Comparison of ENCODE assay signal across 8 mouse cellular contexts in genomic region chr14:118157146-118157545, GRCm38 (mm10). TPM values are rescaled to one million over a fixed set of nuclear protein-coding genes. Genes with fewer than 3 reads are reported as not detected.
DNase-seq lines count a peak whose midpoint lies in the region; ATAC-seq and TF ChIP-seq lines count a peak whose summit lies in the region.

No protein-coding gene starts in this region.

- H3K4me1 ChIP-seq in midbrain, embryonic 10.5 days = no peaks in the 10 kb centered on the region
- no peaks in the 10 kb centered on the region for H3K4me1 ChIP-seq in midbrain, embryonic 16.5 days (ENCODE audit: control insufficient read depth, insufficient read depth, low read length)
- no peaks in the 10 kb centered on the region for H3K4me1 ChIP-seq in liver, postnatal 0 days (ENCODE audit: insufficient read depth)

- no peak for ATAC-seq in midbrain, embryonic 16.5 days
- ATAC-seq in liver, postnatal 0 days = no peak

- no peak overlapping the region for H3K27ac ChIP-seq in midbrain, embryonic 10.5 days (replicated peaks)
- no peak overlapping the region for H3K27ac ChIP-seq in midbrain, embryonic 16.5 days (ENCODE audit: low read length)
- no peak overlapping the region for H3K27ac ChIP-seq in liver, postnatal 0 days (ENCODE audit: low read depth)

- H3K4me2 ChIP-seq in midbrain, embryonic 16.5 days (ENCODE audit: low read length) = no peak overlapping the region
- no peak overlapping the region for H3K4me2 ChIP-seq in liver, postnatal 0 days (ENCODE audit: low read depth, low read length)

- H3K9ac ChIP-seq in midbrain, embryonic 16.5 days (ENCODE audit: low read depth, low read length) = no peak overlapping the region
- H3K9ac ChIP-seq in liver, postnatal 0 days (replicated peaks) = no peak overlapping the region

- 26% methylated on average over 5 of the region's 5 CpGs for WGBS in midbrain, embryonic 10.5 days
- 16% methylated on average over 5 of the region's 5 CpGs for WGBS in midbrain, embryonic 16.5 days
- WGBS in liver, postnatal 0 days (ENCODE audit: insufficient replicate concordance) = 31% methylated on average over 5 of the region's 5 CpGs

- TF ChIP-seq CTCF in liver, postnatal 0 days (IDR thresholded peaks at IDR 0.05; ENCODE audit: low read depth) = peak; percentile 90

- intact Hi-C loops in gastrocnemius, postnatal 36 days (cut with DNase I) = loop anchor here (5.0 kb wide), 1 partner anchor 435 kb away; no protein-coding TSS in a partner anchor

- H3K36me3 ChIP-seq in midbrain, embryonic 10.5 days = peaks cover 79% of the 10 kb centered on the region
- peaks cover 20% of the 10 kb centered on the region for H3K36me3 ChIP-seq in midbrain, embryonic 16.5 days (ENCODE audit: control insufficient read depth, insufficient read depth, low read length)
- H3K36me3 ChIP-seq in liver, postnatal 0 days (replicated peaks; ENCODE audit: insufficient read depth, low read length) = peaks cover 34% of the 10 kb centered on the region

- H3K9me3 ChIP-seq in midbrain, embryonic 10.5 days (replicated peaks) = no peaks in the 10 kb centered on the region
- H3K9me3 ChIP-seq in midbrain, embryonic 16.5 days (replicated peaks; ENCODE audit: control insufficient read depth, low read length, poor library complexity, severe bottlenecking) = no peaks in the 10 kb centered on the region
- no peaks in the 10 kb centered on the region for H3K9me3 ChIP-seq in liver, postnatal 0 days (ENCODE audit: low read length)

- H3K4me3 ChIP-seq in midbrain, embryonic 10.5 days = no peak overlapping the region
- H3K4me3 ChIP-seq in midbrain, embryonic 16.5 days (ENCODE audit: low read depth, low read length) = no peak overlapping the region
- no peak overlapping the region for H3K4me3 ChIP-seq in liver, postnatal 0 days (ENCODE audit: low read depth, low read length)

- TF ChIP-seq EP300 in liver, postnatal 0 days (IDR thresholded peaks at IDR 0.05; ENCODE audit: low read depth) = no peak

- DNase-seq in adrenal gland, adult 18-20 months (ENCODE audit: low spot score in 2 of 2) = peak; percentile 42 to 54
- DNase-seq in adrenal gland, postnatal 4 days (ENCODE audit: low spot score in 2 of 2) = no peak
- peak; percentile 65 for DNase-seq in midbrain, embryonic 10.5 days (ENCODE audit: low spot score)
- peak; percentile 21 for DNase-seq in c-Kit-negative CD71-positive TER-119-positive erythroid progenitor cells, embryonic 14.5 days (ENCODE audit: low read depth, low spot score)
- DNase-seq in gastrocnemius, postnatal 36 days = peak; percentile 35 to 47
- DNase-seq in liver, postnatal 0 days = peak; percentile 62
- DNase-seq in right cerebral cortex, postnatal 14 days = peak; percentile 51

- no peaks in the 10 kb centered on the region for H3K27me3 ChIP-seq in midbrain, embryonic 10.5 days (ENCODE audit: low read depth, poor library complexity, severe bottlenecking)
- H3K27me3 ChIP-seq in midbrain, embryonic 16.5 days (ENCODE audit: control insufficient read depth, insufficient read depth, low read depth, low read length) = no peaks in the 10 kb centered on the region
- no peaks in the 10 kb centered on the region for H3K27me3 ChIP-seq in liver, postnatal 0 days (ENCODE audit: insufficient read depth, low read length)

RNA-seq across cellular contexts. Expression of gene Gpr180, which starts 20.2 kb away (rescaled TPM):
- total RNA-seq in adrenal gland, adult 18-20 months (2021) = 10 to 100 TPM; 21.1 to 27.3 TPM
- total RNA-seq in adrenal gland, postnatal 4 days (2021) = 10 to 100 TPM; 30.7 to 31.3 TPM
- polyA plus RNA-seq in midbrain, embryonic 10.5 days (2016; fragmentation: Nextera tagmentation; extraction: Ambion mirVana) = 35.8 and 38.5 TPM in 2 replicates
- 40.4 and 41.5 TPM in 2 replicates for polyA plus RNA-seq in midbrain, embryonic 16.5 days (2015; fragmentation: Nextera tagmentation; extraction: Ambion mirVana)
- total RNA-seq in gastrocnemius, postnatal 36 days (2021) = 10 to 100 TPM; 29.1 to 31.7 TPM
- 12.3 and 13.4 TPM in 2 replicates for polyA plus RNA-seq in liver, postnatal 0 days (2015; fragmentation: Nextera tagmentation; extraction: Ambion mirVana)

RNA-seq across cellular contexts. Expression of gene Tgds, which starts 24.6 kb away (rescaled TPM):
- total RNA-seq in adrenal gland, adult 18-20 months (2021) = 10 to 100 TPM; 13.9 TPM
- 10 to 100 TPM; 28.6 to 31.1 TPM for total RNA-seq in adrenal gland, postnatal 4 days (2021)
- polyA plus RNA-seq in midbrain, embryonic 10.5 days (2016; fragmentation: Nextera tagmentation; extraction: Ambion mirVana) = 28.3 and 29.1 TPM in 2 replicates
- polyA plus RNA-seq in midbrain, embryonic 16.5 days (2015; fragmentation: Nextera tagmentation; extraction: Ambion mirVana) = 15.2 and 16.4 TPM in 2 replicates
- total RNA-seq in gastrocnemius, postnatal 36 days (2021) = 1 to 10 TPM; 3.7 to 6.5 TPM
- polyA plus RNA-seq in liver, postnatal 0 days (2015; fragmentation: Nextera tagmentation; extraction: Ambion mirVana) = 15.5 and 16.0 TPM in 2 replicates

Comparison
In these comparisons a context has a peak if more than half of its experiments do, and no peak if none do; other contexts are left out.
1. DNase-seq: peak in adrenal gland, adult 18-20 months (2 of 2), midbrain, embryonic 10.5 days (single experiment), c-Kit-negative CD71-positive TER-119-positive erythroid progenitor cells, embryonic 14.5 days (single experiment), gastrocnemius, postnatal 36 days (2 of 2), liver, postnatal 0 days (single experiment) and right cerebral cortex, postnatal 14 days (single experiment); none in adrenal gland, postnatal 4 days (0 of 2).